Mouse (Mus musculus): ENCODE measurements around the gene Cartpt.

DNA sequence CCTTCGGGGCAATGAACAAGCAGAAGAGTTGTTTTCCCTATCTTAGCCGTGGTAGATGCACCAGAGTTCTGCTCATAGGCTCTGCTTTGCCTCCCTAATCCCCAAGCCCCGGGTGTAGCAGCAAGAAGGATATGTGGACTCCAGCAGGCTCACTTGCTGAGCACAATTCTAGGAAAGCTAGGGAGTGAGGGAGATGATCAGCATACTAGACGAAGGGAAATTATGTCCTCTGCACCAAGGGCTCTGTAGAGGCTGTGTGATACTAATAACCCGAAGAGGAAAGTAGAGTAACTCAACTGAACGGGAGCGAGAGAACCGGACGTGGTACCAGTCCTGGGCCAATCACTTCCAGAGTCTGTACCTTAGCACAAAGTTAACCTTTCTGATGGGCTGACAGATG is at the start of gene Cartpt:
- TF ChIP-seq CTCF (IDR thresholded peaks at IDR 0.05; ENCODE audit: insufficient read depth, low read depth, low read length), result no peak
- no peak for TF ChIP-seq POLR2A (IDR thresholded peaks at IDR 0.05; ENCODE audit: insufficient read depth, low read depth, low read length)
